Mouse (Mus musculus) forebrain, embryonic 11.5 days (tissue): ENCODE measurements around the gene Phactr1. TPM values are rescaled to one million over a fixed set of nuclear protein-coding genes. Genes with fewer than 3 reads are reported as not detected.

Source experiments
- ATAC-seq: fragments of 200-750 bp; cut with Nextera tagmentation; replicated peaks from 2 replicates; pipeline ENCODE4 v1.8.0; 2017; ENCODE audit warnings: moderate TSS enrichment; ENCODE audit not compliant: low FRiP score
- DNase-seq: peaks from one replicate; pipeline ENCODE4 v3.0.0-alpha.2; 2017; ENCODE audit warnings: low spot score
- H3K27ac ChIP-seq: fragments of 300-500 bp; sonication (generic); 2 replicates; pipeline ENCODE4 v1.5.1; 2014; ENCODE audit warnings: low read depth, low read length
- H3K27me3 ChIP-seq: fragments of 300-500 bp; sonication (generic); 2 replicates; pipeline ENCODE4 v1.6.1; 2014; ENCODE audit warnings: mild to moderate bottlenecking, low read length, mixed read lengths; ENCODE audit not compliant: control insufficient read depth, insufficient read depth
- H3K36me3 ChIP-seq: fragments of 300-500 bp; sonication (generic); 2 replicates; pipeline ENCODE4 v1.6.1; 2014; ENCODE audit warnings: mild to moderate bottlenecking, low read length, moderate library complexity, mixed read lengths; ENCODE audit not compliant: control insufficient read depth, insufficient read depth
- H3K4me1 ChIP-seq: fragments of 300-500 bp; sonication (generic); replicated peaks from 2 replicates; pipeline ENCODE4 v1.6.1; 2014; ENCODE audit warnings: low read length, mixed read lengths; ENCODE audit not compliant: control insufficient read depth, insufficient read depth
- H3K4me2 ChIP-seq: fragments of 300-500 bp; sonication (generic); 2 replicates; pipeline ENCODE4 v1.6.1; 2014; ENCODE audit warnings: low read depth, mild to moderate bottlenecking, low read length, moderate library complexity, mixed read lengths; ENCODE audit not compliant: severe bottlenecking
- H3K4me3 ChIP-seq: fragments of 300-500 bp; sonication (generic); 2 replicates; pipeline ENCODE4 v1.5.1; 2014; ENCODE audit warnings: low read depth, low read length
- H3K9ac ChIP-seq: fragments of 300-500 bp; sonication (generic); 2 replicates; pipeline ENCODE4 v1.6.1; 2014; ENCODE audit warnings: low read length
- H3K9me3 ChIP-seq: fragments of 300-500 bp; sonication (generic); 2 replicates; pipeline ENCODE4 v1.6.1; 2016; ENCODE audit warnings: low read length, mixed read lengths; ENCODE audit not compliant: control insufficient read depth
- WGBS: fragments of 180-500 bp; shearing (Covaris S2); extraction: QIAGEN DNeasy Blood & Tissue Kit; methylation state at CpG from one replicate; pipeline ENCODE4 v1.1.7; 2014; 5-methylcytosine and 5-hydroxymethylcytosine counted together
- polyA plus RNA-seq: library from polyadenylated mRNA; unstranded; fragments of >200 nt; fragmentation: Nextera tagmentation; extraction: Ambion mirVana; gene quantifications from 2 replicates; pipeline ENCODE4 v1.2.1, GENCODE M21; 2014

Phactr1 gene
- polyA plus RNA-seq, 1 experiment from 2014 or later: 12.4 TPM

- peak overlapping the region; percentile 35; the same call in 1 of the 2 replicates for H3K9ac ChIP-seq
- ATAC-seq: 0 out of 2 replicates have a peak, but pooled peaks have one; percentile 30
Observed at GRCm38 (mm10) chr13:42866162-42866941, 185.9 kb downstream of the Phactr1 start.

GRCm38 (mm10) chr13:42867026-42867425 lies 186.6 kb downstream of the Phactr1 start:
- 36% methylated on average over 6 of the region's 6 CpGs for WGBS
- Histone ChIP-seq H3K4me1 (peaks cover 6% of the 10 kb centered on the region), H3K4me2 (peak overlapping the region; percentile 49), H3K27ac (no peak overlapping the region), H3K4me3 (no peak overlapping the region; the same call in 1 of the 2 replicates), H3K9me3 (no peaks in the 10 kb centered on the region), H3K9ac (peak overlapping the region; percentile 35; the same call in 1 of the 2 replicates), H3K36me3 (no peaks in the 10 kb centered on the region), H3K27me3 (peaks cover 2% of the 10 kb centered on the region; the same call in 1 of the 2 replicates)
- DNase-seq (no peak), ATAC-seq (no peak)

More at GRCm38 (mm10) chr13:42866162-42866941, 185.9 kb downstream of the Phactr1 start:
- Histone ChIP-seq H3K4me2 (peak overlapping the region; percentile 49), H3K27ac (no peak overlapping the region), H3K4me1 (peaks cover 6% of the 10 kb centered on the region), H3K36me3 (no peaks in the 10 kb centered on the region), H3K9me3 (no peaks in the 10 kb centered on the region), H3K4me3 (peak overlapping the region; percentile 17; the same call in 1 of the 2 replicates), H3K27me3 (peaks cover 2% of the 10 kb centered on the region; the same call in 1 of the 2 replicates)
- DNase-seq: peak; percentile 64
- WGBS: 3% methylated on average over 21 of the region's 21 CpGs

GRCm38 (mm10) chr13:42872125-42872524 lies 191.7 kb downstream of the Phactr1 start:
- Histone ChIP-seq H3K9ac (no peak overlapping the region), H3K9me3 (no peaks in the 10 kb centered on the region), H3K27me3 (no peaks in the 10 kb centered on the region), H3K4me2 (no peak overlapping the region), H3K4me3 (no peak overlapping the region), H3K4me1 (no peaks in the 10 kb centered on the region), H3K36me3 (no peaks in the 10 kb centered on the region), H3K27ac (no peak overlapping the region)
- no peak for ATAC-seq
- WGBS: 40% methylated on average over 1 of the region's 1 CpGs
- DNase-seq: no peak

- DNase-seq (no peak), ATAC-seq (no peak)
- Histone ChIP-seq H3K27ac (no peak overlapping the region), H3K4me3 (no peak overlapping the region), H3K9ac (no peak overlapping the region), H3K4me1 (no peaks in the 10 kb centered on the region), H3K27me3 (no peaks in the 10 kb centered on the region), H3K36me3 (no peaks in the 10 kb centered on the region), H3K4me2 (no peak overlapping the region), H3K9me3 (no peaks in the 10 kb centered on the region)
- 40% methylated on average over 2 of the region's 2 CpGs for WGBS
Observed at GRCm38 (mm10) chr13:42878346-42878745, 197.9 kb downstream of the Phactr1 start.

GRCm38 (mm10) chr13:42884033-42884724 lies 203.8 kb downstream of the Phactr1 start:
- Histone ChIP-seq H3K36me3 (no peaks in the 10 kb centered on the region), H3K4me2 (no peak overlapping the region), H3K4me3 (no peak overlapping the region), H3K27ac (no peak overlapping the region), H3K9ac (no peak overlapping the region), H3K27me3 (no peaks in the 10 kb centered on the region), H3K9me3 (no peaks in the 10 kb centered on the region), H3K4me1 (no peaks in the 10 kb centered on the region)
- ATAC-seq: no peak
- DNase-seq: no peak
- WGBS: 74% methylated on average over 14 of the region's 14 CpGs

- Histone ChIP-seq H3K4me1 (no peaks in the 10 kb centered on the region), H3K9ac (no peak overlapping the region), H3K9me3 (no peaks in the 10 kb centered on the region), H3K4me3 (no peak overlapping the region), H3K27me3 (no peaks in the 10 kb centered on the region), H3K27ac (no peak overlapping the region), H3K36me3 (no peaks in the 10 kb centered on the region), H3K4me2 (no peak overlapping the region)
- 72% methylated on average over 1 of the region's 1 CpGs for WGBS
- DNase-seq: no peak
- no peak for ATAC-seq
Observed at GRCm38 (mm10) chr13:42884725-42885115, 204.3 kb downstream of the Phactr1 start.

- Histone ChIP-seq H3K9ac (no peak overlapping the region), H3K27me3 (no peaks in the 10 kb centered on the region), H3K4me1 (no peaks in the 10 kb centered on the region), H3K4me2 (no peak overlapping the region), H3K4me3 (no peak overlapping the region), H3K27ac (no peak overlapping the region), H3K9me3 (no peaks in the 10 kb centered on the region), H3K36me3 (no peaks in the 10 kb centered on the region)
- no peak for DNase-seq
- no peak for ATAC-seq
- 94% methylated on average over 5 of the region's 5 CpGs for WGBS
Observed at GRCm38 (mm10) chr13:42887701-42888100, 207.3 kb downstream of the Phactr1 start.

GRCm38 (mm10) chr13:42889516-42890474 lies 209.4 kb downstream of the Phactr1 start:
- no peaks in the 10 kb centered on the region for H3K36me3 ChIP-seq

More at GRCm38 (mm10) chr13:42889516-42890474, 209.4 kb downstream of the Phactr1 start:
- Histone ChIP-seq H3K4me3 (no peak overlapping the region), H3K9ac (no peak overlapping the region), H3K27ac (no peak overlapping the region), H3K4me2 (no peak overlapping the region), H3K4me1 (no peaks in the 10 kb centered on the region), H3K27me3 (no peaks in the 10 kb centered on the region), H3K9me3 (no peaks in the 10 kb centered on the region)
- DNase-seq (no peak), ATAC-seq (no peak)
- 82% methylated on average over 12 of the region's 12 CpGs for WGBS
